Comparison of ENCODE assay signal across 8 mouse cellular contexts in the genomic region with DNA sequence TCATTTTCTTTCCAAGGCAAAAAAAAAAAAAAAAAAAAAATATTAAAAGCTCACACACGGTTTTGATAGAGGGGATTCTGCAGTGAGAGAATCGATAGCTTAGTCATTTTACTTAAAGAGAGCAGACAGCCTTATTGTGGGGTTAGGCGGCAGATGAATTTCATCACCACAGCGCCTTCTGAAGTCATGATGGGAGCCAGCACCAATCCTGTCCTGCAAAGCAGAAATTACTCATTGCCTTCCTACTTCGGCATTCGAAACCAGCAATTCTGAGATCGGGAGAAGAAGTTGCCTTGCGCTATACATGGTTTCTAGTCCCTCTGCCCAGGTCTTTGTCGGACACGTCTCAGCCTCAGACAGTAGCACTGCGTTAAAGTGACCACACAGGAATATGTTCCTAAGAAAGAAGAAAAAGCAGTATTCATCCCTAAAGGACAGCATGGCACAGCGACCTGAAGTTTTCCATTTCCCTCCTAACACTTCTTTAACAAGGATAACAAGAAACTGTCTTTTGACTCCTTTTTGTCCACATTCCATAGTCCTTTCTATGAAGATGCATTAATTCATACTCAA.
DNase-seq lines count a peak whose midpoint lies in the region; ATAC-seq and TF ChIP-seq lines count a peak whose summit lies in the region.

No protein-coding gene starts in this region.

- no peak for ATAC-seq in embryonic facial prominence, embryonic 12.5 days (ENCODE audit: insufficient number of reproducible peaks, insufficient read depth, low FRiP score, low TSS enrichment)
- ATAC-seq in heart, postnatal 0 days (ENCODE audit: insufficient read depth, low read depth), result no peak

- H3K9me3 ChIP-seq in embryonic facial prominence, embryonic 12.5 days, result no peaks in the 10 kb centered on the region
- no peaks in the 10 kb centered on the region for H3K9me3 ChIP-seq in heart, postnatal 0 days (replicated peaks; ENCODE audit: control insufficient read depth, low read length)

- 16% methylated on average over 12 of the region's 12 CpGs for WGBS in embryonic facial prominence, embryonic 12.5 days
- 18% methylated on average over 12 of the region's 12 CpGs for WGBS in heart, postnatal 0 days

- H3K36me3 ChIP-seq in embryonic facial prominence, embryonic 12.5 days, result no peaks in the 10 kb centered on the region
- no peaks in the 10 kb centered on the region for H3K36me3 ChIP-seq in heart, postnatal 0 days (replicated peaks; ENCODE audit: control insufficient read depth, insufficient read depth, low read length)

- H3K4me3 ChIP-seq in embryonic facial prominence, embryonic 12.5 days, result peak overlapping the region; percentile 48
- H3K4me3 ChIP-seq in heart, postnatal 0 days (ENCODE audit: low read depth, low read length), result peak overlapping the region; percentile 73

- peak overlapping the region; percentile 87 for H3K27ac ChIP-seq in embryonic facial prominence, embryonic 12.5 days
- H3K27ac ChIP-seq in heart, postnatal 0 days (ENCODE audit: low read depth), result peak overlapping the region; percentile 87; the same call in 1 of the 2 replicates

- peak overlapping the region; percentile 40 for H3K9ac ChIP-seq in embryonic facial prominence, embryonic 12.5 days
- H3K9ac ChIP-seq in heart, postnatal 0 days (replicated peaks; ENCODE audit: low read depth, low read length), result peak overlapping the region; percentile 66; the same call in 1 of the 2 replicates

- 0 out of 2 replicates have a peak, but pooled peaks cover 3% of the 10 kb centered on the region for H3K4me1 ChIP-seq in embryonic facial prominence, embryonic 12.5 days
- H3K4me1 ChIP-seq in heart, postnatal 0 days (ENCODE audit: control insufficient read depth, insufficient read depth), result peaks cover 6% of the 10 kb centered on the region

- no peaks in the 10 kb centered on the region for H3K27me3 ChIP-seq in embryonic facial prominence, embryonic 12.5 days
- H3K27me3 ChIP-seq in heart, postnatal 0 days (ENCODE audit: control insufficient read depth, insufficient read depth, low read length), result no peaks in the 10 kb centered on the region

- DNase-seq in spleen, postnatal 36 days (ENCODE audit: low spot score in 2 of 2), result peak; percentile 4 to 16
- DNase-seq in spleen, postnatal 14 days (ENCODE audit: low spot score in 2 of 2), result no peak
- peak; percentile 14 for DNase-seq in heart, postnatal 0 days (ENCODE audit: low spot score)
- DNase-seq in layer of hippocampus, adult 8-10 months (ENCODE audit: low spot score in 2 of 2), result peak; percentile 23 to 53
- peak; percentile 34 for DNase-seq in lung, postnatal 10 days
- DNase-seq in right cerebral cortex, postnatal 14 days, result peak; percentile 18
- DNase-seq in thymus, adult 18-20 months, result no peak

- H3K4me2 ChIP-seq in embryonic facial prominence, embryonic 12.5 days (replicated peaks), result peak overlapping the region; percentile 79
- H3K4me2 ChIP-seq in heart, postnatal 0 days (ENCODE audit: low read depth, low read length), result peak overlapping the region; percentile 93

- no peak for TF ChIP-seq EP300 in heart, postnatal 0 days (IDR thresholded peaks at IDR 0.05; ENCODE audit: low read depth)

- no peak for TF ChIP-seq CTCF in heart, postnatal 0 days (IDR thresholded peaks at IDR 0.05; ENCODE audit: low read depth)

Comparison
In these comparisons a context has a peak if more than half of its experiments do, and no peak if none do; other contexts are left out.
1. DNase-seq: peak in spleen, postnatal 36 days (2 of 2), heart, postnatal 0 days (single experiment), layer of hippocampus, adult 8-10 months (2 of 2), lung, postnatal 10 days (single experiment) and right cerebral cortex, postnatal 14 days (single experiment); none in spleen, postnatal 14 days (0 of 2) and thymus, adult 18-20 months (0 of 2).